9 mouse cellular contexts compared by ENCODE assay signal in the genomic region with DNA sequence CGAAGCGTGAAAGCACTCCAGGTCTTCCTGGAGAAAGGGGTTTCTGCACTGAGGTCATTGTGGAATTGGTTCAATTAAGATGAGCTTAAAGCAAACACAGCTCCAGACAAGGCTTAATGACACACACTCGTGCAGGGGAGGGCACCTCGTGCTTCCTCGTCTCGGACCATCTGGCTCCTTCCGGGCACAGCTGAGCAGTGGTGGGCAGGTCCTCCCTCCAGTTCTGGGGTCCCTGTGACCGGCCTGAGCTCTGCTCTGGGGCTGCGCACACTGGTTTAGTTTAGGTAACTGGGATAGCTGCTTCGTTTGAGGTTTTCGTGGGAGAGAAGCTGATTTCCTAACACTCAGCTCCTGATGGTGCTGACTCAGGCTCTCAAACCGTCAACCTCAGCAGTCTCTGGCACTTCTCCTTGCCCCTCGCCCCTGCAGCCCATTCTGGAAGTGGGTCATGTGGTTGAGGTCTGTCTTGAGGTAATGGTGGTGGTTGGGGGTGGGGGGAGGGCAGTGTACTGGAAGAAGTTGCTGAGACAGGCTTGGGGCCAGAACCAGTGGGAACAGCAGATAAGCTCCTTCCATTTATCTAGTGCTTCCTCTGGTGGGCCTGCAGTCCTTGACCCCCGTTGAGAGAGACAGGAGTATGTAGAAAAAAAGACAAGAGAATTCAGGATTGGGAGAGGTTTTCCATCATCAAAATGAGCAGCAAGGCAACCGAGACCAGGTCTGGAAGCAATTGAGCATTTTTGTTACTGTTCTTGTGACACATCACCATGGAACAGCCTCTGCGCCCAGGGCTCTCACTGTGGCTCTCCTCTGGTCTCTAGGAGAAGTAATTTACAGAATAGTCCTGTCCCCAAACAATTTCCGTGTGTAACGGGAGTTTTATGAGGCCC. TPM values are rescaled to one million over a fixed set of nuclear protein-coding genes. Genes with fewer than 3 reads are reported as not detected.
A peak's percentile ranks its signal among the peaks of the same experiment; 100 is the strongest.
DNase-seq lines count a peak whose midpoint lies in the region; ATAC-seq and TF ChIP-seq lines count a peak whose summit lies in the region.
"Had no signal": no experiment of that assay in that cellular context is flagged by ENCODE, and none has a peak within 500 bp of the region (broad histone marks: within the 10 kb centered on the region; RNA-seq: fewer than 3 reads in every experiment).

No protein-coding gene starts in this region.

- H3K4me2 ChIP-seq in midbrain, embryonic 14.5 days (ENCODE audit: low read length), result no peak overlapping the region
- H3K4me2 ChIP-seq: midbrain, embryonic 12.5 days had no signal

- no peak overlapping the region for H3K4me3 ChIP-seq in kidney, adult 2 months (ENCODE audit: insufficient read depth, low read depth, low read length)
- no peak overlapping the region for H3K4me3 ChIP-seq in midbrain, embryonic 14.5 days (replicated peaks; ENCODE audit: low read depth, low read length)
- H3K4me3 ChIP-seq: midbrain, embryonic 12.5 days had no signal

- no peaks in the 10 kb centered on the region for H3K9me3 ChIP-seq in midbrain, embryonic 14.5 days (ENCODE audit: control insufficient read depth, low read length)
- H3K9me3 ChIP-seq: midbrain, embryonic 12.5 days had no signal

- H3K9ac ChIP-seq in midbrain, embryonic 14.5 days (replicated peaks; ENCODE audit: low read length), result no peak overlapping the region
- H3K9ac ChIP-seq: midbrain, embryonic 12.5 days had no signal

- peak overlapping the region; percentile 69 for H3K27ac ChIP-seq in kidney, adult 2 months (ENCODE audit: insufficient read depth, low read depth, low read length)
- no peak overlapping the region for H3K27ac ChIP-seq in midbrain, embryonic 14.5 days (replicated peaks; ENCODE audit: low read depth, low read length)
- H3K27ac ChIP-seq: midbrain, embryonic 12.5 days had no signal

- no peaks in the 10 kb centered on the region; the same call in 1 of the 2 replicates for H3K36me3 ChIP-seq in kidney, adult 2 months (ENCODE audit: control insufficient read depth, insufficient read depth, low read length)
- H3K36me3 ChIP-seq in midbrain, embryonic 14.5 days (ENCODE audit: control insufficient read depth, insufficient read depth, low read length), result no peaks in the 10 kb centered on the region
- H3K36me3 ChIP-seq: midbrain, embryonic 12.5 days had no signal

- peaks cover 11% of the 10 kb centered on the region; the same call in 1 of the 2 replicates for H3K4me1 ChIP-seq in kidney, adult 2 months (ENCODE audit: control insufficient read depth, insufficient read depth, low read length)
- H3K4me1 ChIP-seq in midbrain, embryonic 14.5 days (ENCODE audit: control insufficient read depth, insufficient read depth, low read length), result no peaks in the 10 kb centered on the region
- H3K4me1 ChIP-seq: midbrain, embryonic 12.5 days had no signal

- no peaks in the 10 kb centered on the region for H3K27me3 ChIP-seq in kidney, adult 2 months (replicated peaks; ENCODE audit: control insufficient read depth, insufficient read depth, low read length)
- H3K27me3 ChIP-seq in midbrain, embryonic 14.5 days (ENCODE audit: control insufficient read depth, insufficient read depth, low read length), result no peaks in the 10 kb centered on the region
- H3K27me3 ChIP-seq: midbrain, embryonic 12.5 days had no signal

- peak; percentile 25 to 43 for DNase-seq in frontal cortex, postnatal 10 days (ENCODE audit: low spot score in 2 of 2)
- no peak for DNase-seq in frontal cortex, postnatal 36 days (ENCODE audit: low spot score in 2 of 2)
- peak; percentile 84 for DNase-seq in 3T3-L1 (ENCODE audit: low read depth, low spot score)
- peak; percentile 68 for DNase-seq in kidney, adult 2 months
- peak; percentile 39 to 48 for DNase-seq in lung, postnatal 4 days
- peak; percentile 60 for DNase-seq in thymus, postnatal 4 days
- DNase-seq in midbrain, embryonic 14.5 days, result no peak

- ATAC-seq in common myeloid progenitor, adult 5-6 weeks (replicated peaks; ENCODE audit: low read depth, poor library complexity, severe bottlenecking), result peak; percentile 82
- ATAC-seq in midbrain, embryonic 14.5 days (ENCODE audit: low FRiP score, low TSS enrichment), result no peak

- 46% methylated on average over 18 of the region's 18 CpGs for WGBS in kidney, adult 2 months
- WGBS in midbrain, embryonic 14.5 days, result 70% methylated on average over 18 of the region's 18 CpGs

- no peak for TF ChIP-seq POLR2A in kidney, adult 2 months (IDR thresholded peaks at IDR 0.05; ENCODE audit: low read depth, low read length)

- TF ChIP-seq CTCF in kidney, adult 2 months (conservative IDR thresholded peaks at IDR 0.05; ENCODE audit: insufficient read depth, insufficient read length, low read depth, low read length), result no peak

RNA-seq across cellular contexts. Expression of gene Umps, which starts 44.5 kb away (rescaled TPM):
- total RNA-seq in common myeloid progenitor, adult 5-6 weeks (2017), result 102 TPM in 2 replicates
- 14.9 and 16.5 TPM in 2 replicates for polyA plus RNA-seq in kidney, adult 2 months (2012; rRNA removed)
- 19.7 and 28.4 TPM in 2 replicates for polyA plus RNA-seq in midbrain, embryonic 14.5 days (2014; fragmentation: Nextera tagmentation; extraction: Ambion mirVana)

Comparison
In these comparisons a context has a peak if more than half of its experiments do, and no peak if none do; other contexts are left out.
1. DNase-seq: peak in frontal cortex, postnatal 10 days (2 of 2), 3T3-L1 (single experiment), kidney, adult 2 months (single experiment), lung, postnatal 4 days (2 of 2) and thymus, postnatal 4 days (single experiment); none in frontal cortex, postnatal 36 days (0 of 2) and midbrain, embryonic 14.5 days (single experiment).